Mouse (Mus musculus): ENCODE measurements around the gene Triobp. TPM values are rescaled to one million over a fixed set of nuclear protein-coding genes. Genes with fewer than 3 reads are reported as not detected.

Triobp gene
- polyA plus RNA-seq, 1 experiment: 35.7 TPM

DNA sequence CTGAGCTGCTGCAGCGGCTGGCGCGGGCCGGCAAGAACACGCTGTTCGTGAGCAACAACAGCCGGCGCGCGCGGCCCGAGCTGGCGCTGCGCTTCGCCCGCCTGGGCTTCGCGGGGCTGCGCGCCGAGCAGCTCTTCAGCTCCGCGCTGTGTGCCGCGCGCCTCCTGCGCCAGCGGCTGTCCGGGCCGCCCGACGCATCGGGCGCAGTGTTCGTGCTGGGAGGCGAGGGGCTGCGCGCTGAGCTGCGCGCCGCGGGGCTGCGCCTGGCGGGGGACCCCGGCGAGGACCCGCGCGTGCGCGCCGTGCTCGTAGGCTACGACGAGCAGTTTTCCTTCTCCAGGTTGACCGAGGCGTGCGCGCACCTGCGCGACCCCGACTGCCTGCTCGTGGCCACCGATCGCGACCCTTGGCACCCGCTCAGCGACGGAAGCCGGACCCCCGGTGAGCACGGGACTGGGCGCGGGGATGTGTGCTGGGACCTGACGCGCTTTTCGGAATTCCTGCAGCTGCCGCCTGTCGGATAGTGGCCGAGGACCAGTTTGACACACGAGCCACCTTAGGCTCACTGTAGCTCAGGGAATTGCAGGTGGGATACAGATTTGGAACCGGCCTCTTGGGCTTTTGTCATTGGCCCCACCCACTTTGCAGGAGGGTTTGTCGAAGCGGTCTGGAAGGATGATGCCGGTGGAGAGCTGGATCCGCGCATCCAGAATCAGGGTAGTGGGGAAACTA, 33.3 kb upstream of the Triobp start:
- peak overlapping the region; percentile 60 for H3ac ChIP-seq (ENCODE audit: control insufficient read depth, insufficient read length, low read depth)
- peak overlapping the region; percentile 69 for H3K4me3 ChIP-seq (ENCODE audit: insufficient read depth, poor library complexity, severe bottlenecking)
- peaks cover 37% of the 10 kb centered on the region for H3K79me2 ChIP-seq (ENCODE audit: control insufficient read depth, insufficient read depth)
- H3K27me3 ChIP-seq (ENCODE audit: control insufficient read depth, insufficient read depth, insufficient read length): no peaks in the 10 kb centered on the region
- peaks cover 10% of the 10 kb centered on the region for H3K79me3 ChIP-seq (ENCODE audit: low read depth)
- no peak for TF ChIP-seq USF1 (IDR thresholded peaks at IDR 0.05; ENCODE audit: low read depth)
- no peak for TF ChIP-seq MAX (IDR thresholded peaks at IDR 0.05)
- no peak for TF ChIP-seq MYOG (IDR thresholded peaks at IDR 0.05; ENCODE audit: control insufficient read depth, extremely low read depth, insufficient read length)
- no peak for TF ChIP-seq CTCF (IDR thresholded peaks at IDR 0.05; ENCODE audit: control insufficient read depth, insufficient read depth, insufficient read length)
- TF ChIP-seq CEBPB (IDR thresholded peaks at IDR 0.05; ENCODE audit: low read depth): no peak
- TF ChIP-seq FOSL1 (IDR thresholded peaks at IDR 0.05; ENCODE audit: insufficient read depth, low read length, poor library complexity, severe bottlenecking): no peak
- TF ChIP-seq MYOD1 (IDR thresholded peaks at IDR 0.05; ENCODE audit: control insufficient read depth, insufficient read length, low read depth): no peak
- H3K36me3 ChIP-seq (ENCODE audit: control insufficient read depth, insufficient read depth): peaks cover 27% of the 10 kb centered on the region

DNA sequence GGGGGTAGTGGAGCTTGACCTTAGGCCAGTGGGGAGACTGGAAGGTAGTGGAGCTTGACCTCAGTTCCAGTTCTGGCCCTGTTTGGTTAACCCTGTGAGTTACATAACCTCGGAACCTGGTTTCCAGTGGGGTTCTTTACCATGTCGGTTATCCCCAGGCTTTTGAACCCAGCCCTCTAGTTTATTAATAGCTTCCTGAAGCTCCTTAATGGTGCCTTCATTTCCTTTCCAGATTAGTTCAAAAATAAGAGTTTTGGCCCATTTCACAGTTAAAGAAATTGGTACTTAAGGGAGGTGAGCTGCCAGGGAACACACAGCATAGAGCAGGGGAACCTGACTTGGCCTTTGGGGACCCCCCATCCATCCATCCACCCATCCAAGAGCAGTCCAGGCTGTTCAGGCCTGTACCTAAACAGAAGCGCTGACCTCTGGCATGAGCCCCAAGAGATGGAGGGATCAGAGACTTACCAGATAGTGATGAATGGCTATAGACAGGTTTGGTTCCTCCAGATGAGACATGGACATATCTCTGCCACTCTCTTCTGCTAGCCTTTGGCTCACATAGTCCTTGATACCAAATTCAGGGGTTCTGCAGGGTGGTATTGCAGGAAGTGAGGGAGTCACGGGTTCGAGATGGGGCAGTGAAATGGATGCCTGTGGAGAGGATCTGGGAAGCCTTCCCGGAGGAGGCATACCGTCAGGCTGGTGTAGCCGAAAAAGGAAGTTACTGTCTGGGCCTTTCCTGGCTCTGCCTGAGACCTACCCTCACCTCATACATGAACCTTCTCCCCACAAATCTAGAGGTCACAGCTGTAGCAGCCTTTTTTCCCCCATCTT, 32.5 kb upstream of the Triobp start:
- Histone ChIP-seq H3K27me3 (ENCODE audit: control insufficient read depth, insufficient read depth, insufficient read length) (no peaks in the 10 kb centered on the region), H3K4me3 (ENCODE audit: insufficient read depth, poor library complexity, severe bottlenecking) (peak overlapping the region; percentile 69), H3K36me3 (ENCODE audit: control insufficient read depth, insufficient read depth) (peaks cover 28% of the 10 kb centered on the region), H3ac (ENCODE audit: control insufficient read depth, insufficient read length, low read depth) (peak overlapping the region; percentile 62), H3K79me3 (ENCODE audit: low read depth) (peaks cover 10% of the 10 kb centered on the region), H3K79me2 (ENCODE audit: control insufficient read depth, insufficient read depth) (peaks cover 37% of the 10 kb centered on the region)
- TF ChIP-seq CTCF (IDR thresholded peaks at IDR 0.05; ENCODE audit: control insufficient read depth, insufficient read depth, insufficient read length): no peak
- TF ChIP-seq FOSL1 (IDR thresholded peaks at IDR 0.05; ENCODE audit: insufficient read depth, low read length, poor library complexity, severe bottlenecking): no peak
- TF ChIP-seq MYOG (IDR thresholded peaks at IDR 0.05; ENCODE audit: control insufficient read depth, extremely low read depth, insufficient read length): no peak
- no peak for TF ChIP-seq MYOD1 (IDR thresholded peaks at IDR 0.05; ENCODE audit: control insufficient read depth, insufficient read length, low read depth)
- TF ChIP-seq USF1 (IDR thresholded peaks at IDR 0.05; ENCODE audit: low read depth): no peak
- no peak for TF ChIP-seq CEBPB (IDR thresholded peaks at IDR 0.05; ENCODE audit: low read depth)
- no peak for TF ChIP-seq MAX (IDR thresholded peaks at IDR 0.05)

DNA sequence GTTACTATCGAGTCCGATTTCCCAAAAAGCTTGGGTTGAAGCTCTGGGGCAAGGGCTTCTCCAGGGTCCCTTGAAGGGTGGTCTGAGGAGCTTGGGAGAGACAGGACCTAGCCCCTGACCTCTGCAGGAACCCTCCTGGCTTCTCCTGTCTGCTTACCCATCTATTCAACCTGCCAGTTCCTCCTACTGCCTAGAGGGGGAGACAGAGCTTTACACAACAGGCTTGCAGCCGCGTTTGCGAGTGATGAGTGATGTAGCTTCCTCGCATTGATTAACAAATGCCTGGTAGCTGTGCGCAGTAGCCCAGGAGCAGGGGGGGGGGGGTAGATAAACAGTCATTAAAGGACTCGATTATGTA, 31.9 kb upstream of the Triobp start:
- Histone ChIP-seq H3K27me3 (ENCODE audit: control insufficient read depth, insufficient read depth, insufficient read length) (no peaks in the 10 kb centered on the region), H3K4me3 (ENCODE audit: insufficient read depth, poor library complexity, severe bottlenecking) (no peak overlapping the region)
- no peak for TF ChIP-seq USF1 (IDR thresholded peaks at IDR 0.05; ENCODE audit: low read depth)
- TF ChIP-seq MAX (IDR thresholded peaks at IDR 0.05): peak; percentile 62
- peak; percentile 93 for TF ChIP-seq CTCF (IDR thresholded peaks at IDR 0.05; ENCODE audit: control insufficient read depth, insufficient read depth, insufficient read length)
- no peak for TF ChIP-seq MYOD1 (IDR thresholded peaks at IDR 0.05; ENCODE audit: control insufficient read depth, insufficient read length, low read depth)
- TF ChIP-seq CEBPB (IDR thresholded peaks at IDR 0.05; ENCODE audit: low read depth): no peak
- no peak for TF ChIP-seq FOSL1 (IDR thresholded peaks at IDR 0.05; ENCODE audit: insufficient read depth, low read length, poor library complexity, severe bottlenecking)
- no peak for TF ChIP-seq MYOG (IDR thresholded peaks at IDR 0.05; ENCODE audit: control insufficient read depth, extremely low read depth, insufficient read length)

DNA sequence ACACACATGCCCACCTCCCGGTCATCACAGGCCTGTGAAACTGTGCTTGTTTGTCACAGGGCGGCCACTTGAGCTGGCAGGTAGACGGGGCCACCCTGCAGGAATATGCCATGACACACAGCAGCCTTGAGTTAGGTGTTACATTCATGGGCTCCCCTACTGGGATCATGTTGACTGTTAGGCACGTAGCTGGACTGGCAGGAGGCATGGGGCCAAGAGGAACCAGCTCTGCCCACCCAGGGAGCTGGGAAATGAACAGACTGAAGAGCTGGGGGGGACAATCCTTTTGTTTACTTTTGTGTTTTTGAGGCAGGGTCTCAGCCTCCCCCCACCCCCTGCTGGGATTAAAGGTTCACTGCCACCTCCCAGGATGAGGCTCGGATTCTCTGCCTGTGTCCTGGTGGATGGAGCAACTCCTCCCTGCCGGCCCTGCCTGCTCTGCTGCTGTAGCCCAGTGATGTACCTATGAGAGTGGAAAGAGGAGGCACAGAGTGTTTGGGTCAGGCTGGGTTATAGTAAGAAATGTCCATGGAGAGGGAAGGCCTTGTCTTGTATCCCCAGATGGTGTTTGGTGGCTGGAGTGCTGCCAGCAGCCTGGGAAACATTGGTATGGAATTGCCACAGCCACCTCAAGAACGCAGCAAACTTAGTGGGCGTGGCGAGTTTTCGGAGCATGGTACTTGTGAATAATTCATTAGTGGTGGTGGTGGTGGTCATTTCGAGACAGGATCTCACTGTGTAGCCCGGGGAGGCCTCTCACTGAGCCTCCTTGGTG, 31.3 kb upstream of the Triobp start:
- peaks cover 37% of the 10 kb centered on the region for H3K79me2 ChIP-seq (ENCODE audit: control insufficient read depth, insufficient read depth)
- no peak overlapping the region for H3K4me3 ChIP-seq (ENCODE audit: insufficient read depth, poor library complexity, severe bottlenecking)

More for the DNA sequence above, 31.9 kb upstream of the Triobp start:
- peaks cover 37% of the 10 kb centered on the region for H3K79me2 ChIP-seq (ENCODE audit: control insufficient read depth, insufficient read depth)
- H3ac ChIP-seq (ENCODE audit: control insufficient read depth, insufficient read length, low read depth): no peak overlapping the region
- peaks cover 10% of the 10 kb centered on the region for H3K79me3 ChIP-seq (ENCODE audit: low read depth)
- peaks cover 25% of the 10 kb centered on the region for H3K36me3 ChIP-seq (ENCODE audit: control insufficient read depth, insufficient read depth)

DNA sequence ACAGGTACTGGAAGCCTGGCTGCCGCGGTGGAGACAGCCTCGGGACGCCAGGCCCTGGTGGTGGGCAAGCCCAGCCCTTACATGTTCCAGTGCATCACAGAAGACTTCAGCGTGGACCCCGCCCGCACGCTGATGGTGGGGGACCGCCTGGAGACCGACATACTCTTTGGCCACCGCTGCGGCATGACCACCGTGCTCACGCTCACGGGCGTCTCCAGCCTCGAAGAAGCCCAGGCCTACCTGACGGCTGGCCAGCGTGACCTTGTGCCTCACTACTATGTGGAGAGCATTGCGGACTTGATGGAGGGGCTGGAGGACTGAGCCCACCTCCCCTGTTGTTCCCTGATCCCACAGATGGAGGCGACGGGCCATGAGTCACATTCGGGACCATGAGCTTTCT, 29.4 kb upstream of the Triobp start:
- Histone ChIP-seq H3K4me3 (ENCODE audit: insufficient read depth, poor library complexity, severe bottlenecking) (no peak overlapping the region), H3K79me2 (ENCODE audit: control insufficient read depth, insufficient read depth) (peaks cover 37% of the 10 kb centered on the region), H3K79me3 (ENCODE audit: low read depth) (peaks cover 10% of the 10 kb centered on the region), H3K36me3 (ENCODE audit: control insufficient read depth, insufficient read depth) (peaks cover 18% of the 10 kb centered on the region), H3K27me3 (ENCODE audit: control insufficient read depth, insufficient read depth, insufficient read length) (no peaks in the 10 kb centered on the region), H3ac (ENCODE audit: control insufficient read depth, insufficient read length, low read depth) (no peak overlapping the region)
- TF ChIP-seq FOSL1 (IDR thresholded peaks at IDR 0.05; ENCODE audit: insufficient read depth, low read length, poor library complexity, severe bottlenecking) (no peak), MYOG (IDR thresholded peaks at IDR 0.05; ENCODE audit: control insufficient read depth, extremely low read depth, insufficient read length) (no peak), CTCF (IDR thresholded peaks at IDR 0.05; ENCODE audit: control insufficient read depth, insufficient read depth, insufficient read length) (no peak), MAX (IDR thresholded peaks at IDR 0.05) (no peak), USF1 (IDR thresholded peaks at IDR 0.05; ENCODE audit: low read depth) (no peak), CEBPB (IDR thresholded peaks at IDR 0.05; ENCODE audit: low read depth) (no peak), MYOD1 (IDR thresholded peaks at IDR 0.05; ENCODE audit: control insufficient read depth, insufficient read length, low read depth) (no peak)

More for the DNA sequence above, 31.3 kb upstream of the Triobp start:
- TF ChIP-seq CEBPB (IDR thresholded peaks at IDR 0.05; ENCODE audit: low read depth) (no peak), USF1 (IDR thresholded peaks at IDR 0.05; ENCODE audit: low read depth) (no peak), CTCF (IDR thresholded peaks at IDR 0.05; ENCODE audit: control insufficient read depth, insufficient read depth, insufficient read length) (no peak), FOSL1 (IDR thresholded peaks at IDR 0.05; ENCODE audit: insufficient read depth, low read length, poor library complexity, severe bottlenecking) (no peak), MYOG (IDR thresholded peaks at IDR 0.05; ENCODE audit: control insufficient read depth, extremely low read depth, insufficient read length) (no peak), MYOD1 (IDR thresholded peaks at IDR 0.05; ENCODE audit: control insufficient read depth, insufficient read length, low read depth) (no peak), MAX (IDR thresholded peaks at IDR 0.05) (no peak)
- no peaks in the 10 kb centered on the region for H3K27me3 ChIP-seq (ENCODE audit: control insufficient read depth, insufficient read depth, insufficient read length)
- H3K79me3 ChIP-seq (ENCODE audit: low read depth): peaks cover 10% of the 10 kb centered on the region
- peaks cover 19% of the 10 kb centered on the region for H3K36me3 ChIP-seq (ENCODE audit: control insufficient read depth, insufficient read depth)
- H3ac ChIP-seq (ENCODE audit: control insufficient read depth, insufficient read length, low read depth): peak overlapping the region; percentile 42

Measured in C2C12 (cell line).